Mouse (Mus musculus) spleen, adult 2 months (tissue): ENCODE measurements at regions not wholly inside any gene's neighbourhood (a gene's known extent, or its start where the extent isn't known, plus 50 kb on each side); places are given as distances from the start of the nearest gene placed in this dataset.

Experiments
- CTCF ChIP-seq: fragments of 200-500 bp; IDR thresholded peaks from 2 replicates; pipeline ENCODE4 v1.5.1; 2011; ENCODE audit warnings: mild to moderate bottlenecking, inconsistent platforms; ENCODE audit not compliant: insufficient read depth, insufficient read length, insufficient replicate concordance; ENCODE audit errors: extremely low read depth
- POLR2A ChIP-seq: fragments of 200-500 bp; IDR thresholded peaks from 2 replicates; pipeline ENCODE4 v1.6.1; 2011; ENCODE audit warnings: low read depth, low read length, inconsistent platforms

DNA sequence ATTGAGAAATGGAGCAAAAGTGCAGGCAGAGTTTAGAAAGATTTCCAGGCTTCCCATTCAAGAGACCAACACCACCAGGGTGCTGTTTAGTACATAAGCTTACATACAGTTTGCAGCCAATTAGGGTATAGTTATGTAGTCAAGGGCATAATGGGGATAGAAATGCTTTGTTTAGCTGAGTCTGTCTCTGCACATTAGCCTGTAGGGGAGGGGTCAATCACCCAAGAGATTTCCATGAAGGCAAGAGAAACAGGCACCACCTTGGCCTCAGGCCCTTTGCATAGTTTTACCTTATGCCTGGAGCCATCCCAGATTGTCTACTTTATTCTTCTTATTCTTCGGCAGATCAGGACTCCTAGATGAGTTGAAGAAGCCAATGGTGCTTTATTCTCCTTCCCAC lies 205.9 kb upstream of the Zfp352 start:
- no peak for TF ChIP-seq POLR2A
- TF ChIP-seq CTCF: no peak
